Mouse (Mus musculus) heart, embryonic 15.5 days (tissue): ENCODE results near the gene Mindy4. TPM values are rescaled to one million over a fixed set of nuclear protein-coding genes. Genes with fewer than 3 reads are reported as not detected.

Experiments used
- ATAC-seq: fragments of 200-750 bp; cut with Nextera tagmentation; replicated peaks from 2 replicates; pipeline ENCODE4 v1.8.0; 2017; ENCODE audit warnings: low read depth, moderate TSS enrichment; ENCODE audit not compliant: insufficient number of reproducible peaks, insufficient read depth, low FRiP score
- H3K27ac ChIP-seq: fragments of 300-500 bp; sonication (generic); 2 replicates; pipeline ENCODE4 v1.5.1; 2015; ENCODE audit warnings: mild to moderate bottlenecking, inconsistent platforms
- H3K27me3 ChIP-seq: fragments of 300-500 bp; sonication (generic); 2 replicates; pipeline ENCODE4 v1.6.1; 2015; ENCODE audit warnings: inconsistent platforms
- H3K36me3 ChIP-seq: fragments of 300-500 bp; sonication (generic); 2 replicates; pipeline ENCODE4 v1.6.1; 2015; ENCODE audit warnings: mild to moderate bottlenecking, inconsistent platforms
- H3K4me1 ChIP-seq: fragments of 300-500 bp; sonication (generic); replicated peaks from 2 replicates; pipeline ENCODE4 v1.6.1; 2015; ENCODE audit warnings: inconsistent platforms
- H3K4me2 ChIP-seq: fragments of 300-500 bp; sonication (generic); 2 replicates; pipeline ENCODE4 v1.6.1; 2015; ENCODE audit warnings: inconsistent platforms, mild to moderate bottlenecking, moderate library complexity
- H3K4me3 ChIP-seq: fragments of 300-500 bp; sonication (generic); 2 replicates; pipeline ENCODE4 v1.5.1; 2015; ENCODE audit warnings: mild to moderate bottlenecking, inconsistent platforms
- H3K9ac ChIP-seq: fragments of 300-500 bp; sonication (generic); 2 replicates; pipeline ENCODE4 v1.6.1; 2015; ENCODE audit warnings: mild to moderate bottlenecking, inconsistent platforms
- H3K9me3 ChIP-seq: fragments of 300-500 bp; sonication (generic); replicated peaks from 2 replicates; pipeline ENCODE4 v1.6.1; 2016; ENCODE audit warnings: inconsistent platforms
- WGBS: fragments of 180-500 bp; shearing (Covaris S2); methylation state at CpG from one replicate; pipeline ENCODE4 v1.1.7; 2015; ENCODE audit warnings: mixed read lengths; 5-methylcytosine and 5-hydroxymethylcytosine counted together
- polyA plus RNA-seq: library from polyadenylated mRNA; unstranded; fragments of >200 nt; fragmentation: Nextera tagmentation; extraction: Ambion mirVana; gene quantifications from 2 replicates; pipeline ENCODE4 v1.2.1, GENCODE M21; 2015

Mindy4 gene
- polyA plus RNA-seq, 1 experiment from 2014 or later = 6.2 TPM

GRCm38 (mm10) chr6:55280979-55281378, 77.8 kb downstream of the Mindy4 start:
- H3K9ac ChIP-seq = no peak overlapping the region
- no peak overlapping the region for H3K4me3 ChIP-seq
- no peak for ATAC-seq
- H3K36me3 ChIP-seq = no peaks in the 10 kb centered on the region
- no peak overlapping the region for H3K27ac ChIP-seq
- WGBS = 84% methylated on average over 8 of the region's 8 CpGs
- H3K9me3 ChIP-seq = no peaks in the 10 kb centered on the region
- H3K4me2 ChIP-seq = no peak overlapping the region
- H3K27me3 ChIP-seq = no peaks in the 10 kb centered on the region
- H3K4me1 ChIP-seq = peaks cover 12% of the 10 kb centered on the region

- no peak overlapping the region for H3K4me2 ChIP-seq
- WGBS = 53% methylated on average over 7 of the region's 7 CpGs
- H3K9me3 ChIP-seq = no peaks in the 10 kb centered on the region
- no peak overlapping the region for H3K9ac ChIP-seq
- no peaks in the 10 kb centered on the region for H3K27me3 ChIP-seq
- no peak for ATAC-seq
- peaks cover 9% of the 10 kb centered on the region for H3K4me1 ChIP-seq
- no peak overlapping the region for H3K27ac ChIP-seq
- H3K36me3 ChIP-seq = no peaks in the 10 kb centered on the region
- no peak overlapping the region for H3K4me3 ChIP-seq
Measured at GRCm38 (mm10) chr6:55281687-55282086, 78.5 kb downstream of the Mindy4 start.

GRCm38 (mm10) chr6:55282348-55282747, 79.2 kb downstream of the Mindy4 start:
- Histone ChIP-seq H3K9me3 (no peaks in the 10 kb centered on the region), H3K4me2 (no peak overlapping the region), H3K9ac (no peak overlapping the region), H3K27ac (no peak overlapping the region), H3K36me3 (no peaks in the 10 kb centered on the region), H3K27me3 (no peaks in the 10 kb centered on the region), H3K4me1 (peaks cover 9% of the 10 kb centered on the region), H3K4me3 (no peak overlapping the region)
- 91% methylated on average over 8 of the region's 8 CpGs for WGBS
- ATAC-seq = no peak

DNA sequence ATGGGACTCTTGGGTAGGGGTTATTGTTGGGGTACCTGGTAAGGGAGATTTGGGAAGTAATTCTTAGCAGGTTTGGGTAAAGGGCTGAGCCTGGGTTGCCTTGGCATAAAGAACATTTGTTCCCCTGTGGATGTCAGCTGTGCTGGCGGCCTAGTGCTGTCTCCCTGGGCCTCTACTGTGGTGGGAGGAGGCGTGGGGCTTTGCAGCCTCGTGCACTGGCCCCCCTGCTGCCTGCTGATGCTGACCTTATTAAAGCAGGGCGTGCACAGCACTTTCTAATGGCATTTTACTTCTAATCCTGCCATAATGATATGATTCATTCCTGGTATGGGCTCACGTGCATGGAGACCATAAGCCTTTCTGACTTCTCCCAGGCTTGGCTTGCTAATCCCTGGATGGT, 82.0 kb downstream of the Mindy4 start:
- Histone ChIP-seq H3K36me3 (no peaks in the 10 kb centered on the region), H3K9me3 (no peaks in the 10 kb centered on the region), H3K27ac (no peak overlapping the region), H3K27me3 (no peaks in the 10 kb centered on the region), H3K4me1 (peaks cover 9% of the 10 kb centered on the region), H3K9ac (no peak overlapping the region), H3K4me3 (no peak overlapping the region), H3K4me2 (no peak overlapping the region)
- ATAC-seq = no peak
- WGBS = 62% methylated on average over 5 of the region's 5 CpGs

GRCm38 (mm10) chr6:55288007-55288602, 84.9 kb downstream of the Mindy4 start:
- 75% methylated on average over 5 of the region's 5 CpGs for WGBS
- H3K9me3 ChIP-seq = no peaks in the 10 kb centered on the region
- ATAC-seq = no peak
- no peaks in the 10 kb centered on the region for H3K36me3 ChIP-seq
- no peaks in the 10 kb centered on the region for H3K4me1 ChIP-seq
- H3K27me3 ChIP-seq = no peaks in the 10 kb centered on the region
- H3K27ac ChIP-seq = no peak overlapping the region
- no peak overlapping the region for H3K4me3 ChIP-seq
- no peak overlapping the region for H3K9ac ChIP-seq
- H3K4me2 ChIP-seq = no peak overlapping the region

- Histone ChIP-seq H3K4me1 (0 out of 2 replicates have a peak, but pooled peaks cover 4% of the 10 kb centered on the region), H3K9me3 (no peaks in the 10 kb centered on the region), H3K4me3 (no peak overlapping the region), H3K27ac (no peak overlapping the region), H3K9ac (no peak overlapping the region), H3K27me3 (no peaks in the 10 kb centered on the region), H3K4me2 (no peak overlapping the region), H3K36me3 (no peaks in the 10 kb centered on the region)
- 52% methylated on average over 19 of the region's 19 CpGs for WGBS
- peak; percentile 38; the same call in 1 of the 2 replicates for ATAC-seq
Measured at GRCm38 (mm10) chr6:55294549-55295131, 91.5 kb downstream of the Mindy4 start.

- Histone ChIP-seq H3K4me2 (no peak overlapping the region), H3K9ac (no peak overlapping the region), H3K27ac (no peak overlapping the region), H3K4me3 (no peak overlapping the region), H3K27me3 (no peaks in the 10 kb centered on the region), H3K9me3 (no peaks in the 10 kb centered on the region), H3K4me1 (0 out of 2 replicates have a peak, but pooled peaks cover 4% of the 10 kb centered on the region), H3K36me3 (no peaks in the 10 kb centered on the region)
- WGBS = 70% methylated on average over 1 of the region's 1 CpGs
- no peak for ATAC-seq
Measured at GRCm38 (mm10) chr6:55295325-55295724, 92.1 kb downstream of the Mindy4 start.

DNA sequence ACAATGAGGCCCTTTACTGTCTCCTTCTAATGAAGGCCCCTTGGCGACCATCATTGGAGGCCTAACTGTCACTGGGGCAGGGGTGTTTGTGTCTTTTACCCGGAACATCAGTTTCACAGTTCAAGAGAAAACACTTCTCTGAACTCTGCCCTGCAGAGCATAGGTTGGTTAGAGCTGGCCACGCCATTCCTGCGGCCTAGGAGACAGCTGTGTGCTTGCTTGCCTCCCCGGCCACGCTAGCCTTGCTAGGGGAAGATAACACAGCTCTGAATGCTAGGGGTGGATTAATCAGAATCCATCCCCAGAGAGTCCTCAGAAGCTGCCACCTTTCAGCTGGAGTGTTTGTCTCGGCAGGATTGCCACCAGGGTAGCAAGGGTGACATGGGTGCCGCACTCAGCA, 96.3 kb downstream of the Mindy4 start:
- no peaks in the 10 kb centered on the region for H3K27me3 ChIP-seq
- WGBS = 80% methylated on average over 8 of the region's 8 CpGs
- H3K9me3 ChIP-seq = no peaks in the 10 kb centered on the region
- H3K9ac ChIP-seq = no peak overlapping the region
- H3K4me2 ChIP-seq = no peak overlapping the region
- H3K36me3 ChIP-seq = no peaks in the 10 kb centered on the region
- no peak overlapping the region for H3K27ac ChIP-seq
- 0 out of 2 replicates have a peak, but pooled peaks cover 4% of the 10 kb centered on the region for H3K4me1 ChIP-seq
- ATAC-seq = no peak
- H3K4me3 ChIP-seq = no peak overlapping the region

- Histone ChIP-seq H3K36me3 (no peaks in the 10 kb centered on the region), H3K9ac (no peak overlapping the region), H3K4me1 (0 out of 2 replicates have a peak, but pooled peaks cover 2% of the 10 kb centered on the region), H3K4me3 (no peak overlapping the region), H3K4me2 (no peak overlapping the region), H3K27ac (no peak overlapping the region), H3K9me3 (no peaks in the 10 kb centered on the region), H3K27me3 (no peaks in the 10 kb centered on the region)
- WGBS = 98% methylated on average over 2 of the region's 2 CpGs
- ATAC-seq = no peak
Measured at GRCm38 (mm10) chr6:55299917-55300316, 96.7 kb downstream of the Mindy4 start.

- no peak overlapping the region for H3K27ac ChIP-seq
- H3K36me3 ChIP-seq = no peaks in the 10 kb centered on the region
- H3K4me2 ChIP-seq = no peak overlapping the region
- ATAC-seq = no peak
- no peak overlapping the region for H3K9ac ChIP-seq
- H3K4me1 ChIP-seq = no peaks in the 10 kb centered on the region
- no peaks in the 10 kb centered on the region for H3K27me3 ChIP-seq
- 71% methylated on average over 11 of the region's 11 CpGs for WGBS
- no peak overlapping the region for H3K4me3 ChIP-seq
- no peaks in the 10 kb centered on the region for H3K9me3 ChIP-seq
Measured at GRCm38 (mm10) chr6:55300704-55301103, 97.5 kb downstream of the Mindy4 start.

DNA sequence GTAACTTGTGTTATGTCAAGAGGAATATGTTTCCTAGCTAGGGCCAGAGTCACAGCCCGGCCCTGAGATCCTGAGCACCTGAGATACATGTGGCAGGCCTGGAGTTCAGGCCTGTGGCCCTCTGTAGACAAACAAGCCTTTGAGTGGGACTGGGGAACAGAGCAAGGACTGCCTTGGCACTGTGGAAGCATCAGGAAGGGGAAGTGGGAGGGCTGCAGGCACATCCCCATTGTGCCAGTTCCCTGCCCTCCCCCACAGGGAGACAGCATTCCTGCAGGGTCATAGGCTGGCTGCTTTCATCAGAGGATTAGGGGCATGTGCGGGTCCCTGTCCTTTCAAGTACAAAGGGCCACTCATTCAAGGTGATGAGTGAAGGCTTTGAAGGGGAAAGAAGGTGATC, 107.0 kb downstream of the Mindy4 start:
- Histone ChIP-seq H3K4me2 (no peak overlapping the region), H3K9ac (no peak overlapping the region), H3K4me3 (no peak overlapping the region), H3K4me1 (no peaks in the 10 kb centered on the region), H3K9me3 (no peaks in the 10 kb centered on the region), H3K27me3 (no peaks in the 10 kb centered on the region), H3K27ac (no peak overlapping the region), H3K36me3 (no peaks in the 10 kb centered on the region)
- 34% methylated on average over 2 of the region's 2 CpGs for WGBS
- ATAC-seq = no peak

- H3K4me3 ChIP-seq = no peak overlapping the region
- ATAC-seq = no peak
- H3K27ac ChIP-seq = no peak overlapping the region
- H3K4me1 ChIP-seq = no peaks in the 10 kb centered on the region
- H3K27me3 ChIP-seq = no peaks in the 10 kb centered on the region
- H3K36me3 ChIP-seq = no peaks in the 10 kb centered on the region
- no peak overlapping the region for H3K9ac ChIP-seq
- H3K9me3 ChIP-seq = no peaks in the 10 kb centered on the region
- no peak overlapping the region for H3K4me2 ChIP-seq
- 54% methylated on average over 5 of the region's 5 CpGs for WGBS
Measured at GRCm38 (mm10) chr6:55311962-55312361, 108.8 kb downstream of the Mindy4 start.
